Mouse (Mus musculus): Measurements from ENCODE around the gene Sp2.

Gene Sp2

GRCm38 (mm10) chr11:96982859-96983258 is at the start of gene Sp2:
Gene Sp2 (minus strand): TSS chr11:96982959.
- no peak for DNase-seq (ENCODE audit: low spot score)

GRCm38 (mm10) chr11:97032499-97032898 is 49.7 kb upstream of the Sp2 start:
- no peak for DNase-seq (ENCODE audit: low spot score)

DNA sequence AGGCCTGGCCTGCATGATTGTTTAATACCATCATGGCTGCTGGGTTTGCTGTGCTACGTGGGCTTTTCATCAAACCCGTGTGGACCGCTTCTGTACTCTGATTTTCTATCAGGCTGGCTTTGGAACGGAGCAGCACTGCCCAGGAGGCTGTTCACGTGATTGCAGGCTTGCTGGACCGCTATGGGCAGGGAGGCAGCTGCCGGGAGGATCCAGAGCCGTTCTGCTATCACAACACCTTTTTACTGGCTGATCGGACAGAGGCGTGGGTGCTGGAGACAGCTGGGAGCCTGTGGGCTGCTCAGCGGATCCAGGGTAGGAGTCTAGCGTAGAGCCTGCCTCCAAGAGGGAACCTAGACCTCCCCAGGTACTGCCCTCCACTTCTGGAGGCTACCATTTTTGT is 49.2 kb upstream of the Sp2 start:
- DNase-seq (ENCODE audit: low spot score) = no peak

GRCm38 (mm10) chr11:97030426-97030825 is 47.7 kb upstream of the Sp2 start:
- no peak for DNase-seq (ENCODE audit: low spot score)

- peak; percentile 96 for DNase-seq (ENCODE audit: low spot score)
Observed at GRCm38 (mm10) chr11:97029686-97030417, 47.1 kb upstream of the Sp2 start, which contains the start of gene Scrn2. Gene Scrn2 (plus strand): TSS chr11:97029938.

DNA sequence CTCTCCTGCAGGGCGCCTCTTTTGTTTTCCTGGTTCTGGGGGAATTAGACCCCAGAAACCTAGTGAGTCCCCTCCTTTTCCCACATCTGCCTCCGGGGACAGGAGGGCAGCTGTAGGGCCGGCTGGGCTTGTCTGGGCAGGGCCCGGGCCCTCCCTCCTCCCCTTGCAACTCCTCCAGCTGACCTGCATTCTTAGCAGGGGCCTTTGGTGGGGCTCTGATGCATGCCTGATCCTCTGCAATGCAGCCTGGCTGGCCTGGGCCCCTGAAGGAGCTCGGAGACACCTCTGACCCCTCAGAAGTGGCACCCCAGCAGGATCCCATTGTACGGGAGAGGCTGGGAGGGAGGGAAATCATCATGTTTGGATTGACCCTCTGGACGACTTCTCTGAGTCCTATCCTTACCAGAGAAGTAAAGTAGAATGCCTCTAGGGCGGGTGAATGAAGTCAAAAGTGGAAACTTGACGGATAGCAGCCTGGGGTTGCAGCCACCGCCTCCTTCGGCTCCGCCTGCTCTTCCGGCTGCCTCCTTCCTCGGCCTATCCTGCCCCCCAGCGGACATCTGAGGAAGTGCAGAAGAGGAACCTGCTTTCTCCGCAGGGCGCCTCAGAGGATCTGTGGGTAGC is 43.1 kb upstream of the Sp2 start:
- peak; percentile 94 for DNase-seq (ENCODE audit: low spot score)

DNA sequence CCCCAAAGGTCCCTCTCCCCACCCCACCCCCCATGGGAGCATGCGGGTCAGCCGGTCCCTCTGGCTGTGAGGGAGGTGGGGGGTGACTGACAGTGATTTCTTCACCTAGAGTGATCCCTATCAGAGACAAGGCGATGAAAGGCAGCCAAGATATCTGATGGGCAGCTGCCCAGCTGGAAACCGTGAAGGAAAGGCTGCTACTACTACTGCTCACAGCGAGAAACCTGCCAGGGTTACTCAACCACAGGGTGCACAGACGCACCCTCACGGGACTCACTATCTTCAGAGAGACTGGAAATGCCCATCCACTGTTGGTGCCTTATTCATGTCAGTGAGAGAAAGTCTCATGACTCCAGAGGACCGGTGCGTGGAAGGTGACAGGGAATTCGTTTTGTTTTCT is 42.2 kb upstream of the Sp2 start:
- no peak for DNase-seq (ENCODE audit: low spot score)

DNA sequence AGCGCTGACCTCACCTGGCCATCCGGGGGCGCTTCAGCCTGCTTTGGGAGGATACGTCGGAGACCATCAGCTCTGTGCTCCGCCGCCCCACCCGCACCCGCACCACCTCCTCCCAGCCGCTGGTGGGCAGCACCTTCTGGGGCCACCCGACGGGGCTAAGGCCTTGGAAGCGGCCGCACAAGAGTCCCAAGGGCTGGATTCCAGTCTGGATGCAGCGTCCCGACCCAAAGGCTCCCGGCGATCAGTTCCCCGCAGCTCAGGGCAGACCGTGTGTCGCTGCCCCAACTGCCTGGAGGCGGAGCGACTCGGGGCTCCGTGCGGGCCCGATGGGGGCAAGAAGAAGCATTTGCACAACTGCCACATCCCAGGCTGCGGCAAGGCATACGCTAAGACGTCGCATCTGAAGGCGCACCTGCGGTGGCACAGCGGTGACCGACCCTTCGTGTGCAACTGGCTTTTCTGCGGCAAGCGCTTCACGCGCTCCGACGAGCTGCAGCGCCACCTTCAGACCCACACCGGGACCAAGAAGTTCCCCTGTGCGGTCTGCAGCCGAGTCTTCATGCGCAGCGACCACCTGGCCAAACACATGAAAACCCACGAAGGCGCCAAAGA is 39.2 kb upstream of the Sp2 start:
- peak; percentile 86 for DNase-seq (ENCODE audit: low spot score)

DNA sequence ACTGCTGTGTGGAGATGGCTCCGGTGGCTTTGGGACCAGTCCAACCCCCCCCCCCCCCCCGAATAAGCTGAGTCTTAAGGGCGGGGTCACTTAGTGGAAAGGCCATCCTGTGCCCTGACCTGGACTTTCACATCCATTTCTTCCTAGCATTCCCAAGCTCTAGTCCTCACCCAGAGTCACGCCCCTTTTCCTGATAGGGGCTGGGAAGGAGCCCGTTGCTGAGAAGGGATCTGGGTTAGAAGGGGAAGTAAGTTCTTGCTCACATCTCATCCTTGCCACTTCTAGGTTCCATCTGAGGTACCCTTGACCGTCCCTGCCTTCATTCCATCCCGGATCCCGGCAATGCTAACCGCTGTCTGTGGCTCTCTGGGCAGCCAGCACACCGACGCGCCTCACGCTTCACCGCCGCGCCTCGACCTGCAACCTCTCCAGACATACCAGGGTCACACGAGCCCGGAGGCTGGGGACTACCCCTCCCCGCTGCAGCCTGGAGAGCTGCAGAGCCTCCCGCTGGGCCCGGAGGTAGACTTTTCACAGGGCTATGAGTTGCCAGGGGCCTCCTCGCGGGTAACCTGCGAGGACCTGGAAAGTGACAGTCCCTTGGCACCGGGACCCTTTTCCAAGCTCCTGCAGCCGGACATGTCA is 38.5 kb upstream of the Sp2 start:
- peak; percentile 44 for DNase-seq (ENCODE audit: low spot score)

DNA sequence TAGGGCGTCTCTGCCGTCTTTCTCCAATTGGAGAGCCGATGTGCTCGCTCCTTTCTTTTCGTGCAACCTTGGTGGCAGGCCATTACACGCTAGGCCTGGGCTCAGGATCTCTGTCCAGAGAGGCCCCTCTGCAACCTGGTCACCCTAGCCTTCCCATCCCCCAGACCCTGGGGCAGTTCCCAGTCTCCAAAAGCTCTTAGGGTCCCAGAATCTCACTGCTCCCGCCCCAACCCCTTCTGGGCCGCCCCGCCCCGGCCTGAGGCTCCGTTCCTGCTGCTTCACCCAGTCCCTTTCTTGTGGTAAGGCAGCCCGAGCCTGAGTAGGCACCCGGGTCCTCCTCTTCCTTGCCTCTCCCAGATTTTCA is 36.6 kb upstream of the Sp2 start:
- DNase-seq (ENCODE audit: low spot score) = peak; percentile 34

DNA sequence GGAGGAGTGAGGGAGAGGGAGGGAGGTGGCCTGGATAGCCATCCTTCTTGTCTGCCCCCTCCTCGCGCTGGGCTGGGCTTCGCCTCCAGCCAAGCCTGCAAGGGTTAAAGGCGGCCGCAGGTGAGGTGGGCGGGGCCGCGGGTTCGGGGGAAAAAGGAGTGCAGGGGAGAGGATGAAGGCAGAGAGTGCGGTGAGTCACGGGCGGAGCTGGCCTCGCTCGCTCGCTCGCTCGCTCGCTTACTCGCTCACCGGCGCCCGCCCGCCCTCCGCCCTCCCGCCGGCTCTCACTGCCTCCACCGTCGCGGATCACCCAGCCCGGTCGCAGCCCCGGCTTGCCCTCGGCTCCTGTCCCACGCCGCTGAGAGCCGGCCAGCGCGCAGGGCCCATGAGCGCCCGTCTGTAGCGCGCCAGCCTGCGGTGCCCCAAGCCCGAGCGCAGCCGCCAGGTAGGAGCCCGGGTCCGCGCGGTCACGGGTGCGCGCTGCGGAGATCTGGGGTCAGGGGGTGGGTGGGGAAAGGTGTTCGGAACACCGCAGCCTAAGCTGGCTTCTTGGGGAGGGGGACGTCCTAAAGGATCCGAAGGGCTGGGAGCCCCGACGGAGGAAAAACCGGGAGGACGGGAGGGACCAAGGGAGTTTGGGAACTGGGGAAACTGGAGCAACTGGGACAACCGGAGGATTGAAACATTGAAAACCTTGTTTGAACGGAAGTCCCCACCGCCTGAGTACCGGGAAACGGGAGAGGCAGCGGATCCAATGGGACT is 36.0 kb upstream of the Sp2 start:
- DNase-seq (ENCODE audit: low spot score) = peak; percentile 27

DNA sequence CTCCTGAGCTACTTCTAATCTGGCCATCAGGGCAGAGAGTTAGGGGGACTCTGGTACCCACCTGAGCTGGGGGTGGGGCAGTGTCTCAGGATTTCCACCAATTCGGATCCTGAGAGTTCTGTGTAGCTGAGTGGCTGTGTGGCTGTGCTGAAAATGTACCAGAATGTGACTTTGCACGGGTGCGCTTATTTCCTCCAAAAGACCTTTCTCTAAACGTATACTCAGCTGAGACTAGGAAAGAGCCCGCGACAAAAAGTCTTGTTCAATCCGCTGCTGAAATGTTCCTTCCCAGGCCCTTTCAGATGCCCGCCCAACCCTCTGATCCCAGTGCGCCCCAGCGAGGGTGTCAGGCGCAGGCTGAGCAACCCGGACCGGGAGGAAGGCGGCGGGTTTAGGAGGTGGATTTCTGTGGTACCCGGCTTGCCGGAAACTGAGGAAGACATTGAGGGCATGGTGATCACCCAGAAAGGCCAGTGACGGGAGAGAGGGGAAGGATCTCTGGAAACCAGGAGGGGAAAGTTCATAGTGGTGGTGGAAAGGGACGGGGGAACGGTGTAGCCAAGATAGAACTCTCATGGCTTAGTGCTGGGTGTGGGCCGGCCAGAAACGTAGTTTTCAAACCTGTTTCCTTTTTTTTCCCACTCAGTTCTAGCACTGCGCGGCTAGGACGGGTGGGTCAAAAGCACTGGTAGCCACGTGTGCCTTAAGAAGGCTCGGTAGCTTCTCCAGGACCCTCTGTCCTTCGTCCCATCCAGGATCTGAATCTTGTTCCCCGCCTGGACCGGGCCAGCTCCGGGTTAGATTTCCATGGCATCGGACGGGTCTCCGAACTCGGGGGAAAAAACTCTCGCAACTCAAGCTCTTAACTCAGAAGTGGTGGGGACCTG is 35.2 kb upstream of the Sp2 start:
- DNase-seq (ENCODE audit: low spot score) = peak; percentile 28

DNA sequence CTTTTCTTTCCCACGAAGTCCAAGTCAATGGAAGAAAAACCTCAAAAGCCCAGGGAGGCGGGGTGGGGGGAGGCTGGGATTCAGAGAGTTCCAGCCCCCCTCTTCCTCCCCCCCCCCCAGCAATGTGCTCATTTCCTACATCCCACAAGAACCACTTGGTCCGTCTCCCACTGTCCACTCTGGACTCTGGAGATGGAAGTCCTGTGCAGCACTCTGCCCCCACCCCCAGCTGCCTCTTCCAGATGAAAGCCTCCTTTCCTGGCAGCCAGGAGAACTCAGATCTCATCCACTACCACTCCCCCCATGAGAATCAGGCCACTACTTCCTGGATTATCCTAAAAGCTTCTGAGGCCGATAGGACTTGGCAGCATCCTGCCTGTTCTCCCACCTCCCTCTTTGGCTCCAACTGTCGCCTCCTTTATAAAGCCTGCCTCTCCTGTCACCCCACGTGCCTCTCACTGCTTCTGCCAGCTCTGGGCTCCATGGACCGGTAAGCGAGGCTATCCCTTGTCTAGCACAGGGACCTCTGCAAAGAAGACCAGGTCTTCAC is 30.4 kb upstream of the Sp2 start, which contains the start of gene Sp6:
Gene Sp6, plus strand, starts transcription at position 274 of the 550 bp plus-strand sequence.
- DNase-seq (ENCODE audit: low spot score) = no peak

DNA sequence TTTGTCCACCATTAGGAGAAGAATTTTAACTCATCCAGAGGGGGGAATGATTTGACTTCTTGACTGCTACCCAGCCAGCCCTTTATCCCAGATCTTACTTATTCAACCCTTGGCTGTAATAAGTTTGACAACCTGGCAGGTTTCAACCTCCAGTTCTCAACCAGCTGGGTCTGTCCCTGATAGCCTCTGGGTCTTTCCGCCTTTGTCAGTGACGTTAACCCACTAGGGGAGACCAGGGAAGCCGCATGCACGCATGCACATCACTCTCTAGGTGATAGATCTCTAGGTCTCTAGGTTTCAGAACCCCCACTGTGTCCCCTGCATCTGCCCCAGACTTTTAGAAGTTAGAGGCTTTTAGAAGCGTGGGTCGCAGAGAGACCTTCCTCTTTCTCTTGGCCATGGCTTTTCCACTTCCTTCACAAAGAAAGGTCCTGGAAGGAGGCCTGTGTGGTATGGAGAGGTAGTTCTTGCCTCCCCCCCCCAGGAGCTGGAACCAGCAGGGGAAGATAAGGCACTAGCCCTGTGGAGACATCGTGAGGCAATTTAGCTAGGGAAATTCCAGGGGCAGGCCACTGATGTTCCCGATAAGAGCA is 26.5 kb upstream of the Sp2 start:
- no peak for DNase-seq (ENCODE audit: low spot score)

- DNase-seq (ENCODE audit: low spot score) = no peak
Observed at GRCm38 (mm10) chr11:97007093-97007794, 24.5 kb upstream of the Sp2 start.

DNA sequence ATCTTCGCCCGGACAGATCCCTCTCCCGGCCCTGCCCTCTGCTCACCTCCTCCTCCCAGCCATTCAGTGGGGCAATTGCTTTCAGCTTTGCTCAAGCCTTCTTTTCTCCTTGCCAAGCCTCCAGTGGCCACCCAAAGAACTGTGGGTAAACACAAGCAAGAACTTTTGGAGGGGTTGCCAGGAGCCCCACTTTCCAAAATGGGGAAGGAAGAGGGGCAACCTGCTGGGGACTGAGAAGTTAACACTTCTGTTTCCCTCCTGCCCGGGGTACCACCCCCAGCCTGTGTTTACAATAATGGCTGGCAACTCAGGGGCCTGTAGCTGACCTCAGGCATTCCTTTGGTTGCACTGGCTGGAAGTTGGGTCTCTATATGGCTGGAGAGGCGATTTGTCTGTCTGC is 20.4 kb upstream of the Sp2 start:
- no peak for DNase-seq (ENCODE audit: low spot score)

- DNase-seq (ENCODE audit: low spot score) = peak; percentile 75
Observed at GRCm38 (mm10) chr11:96997380-96997956, 14.7 kb upstream of the Sp2 start.

GRCm38 (mm10) chr11:96996773-96997379 is 14.1 kb upstream of the Sp2 start:
- DNase-seq (ENCODE audit: low spot score) = no peak

Data from embryo, embryonic 10 days (tissue).